Mouse (Mus musculus) olfactory bulb, adult 2 months (tissue): ENCODE data around the gene Krcc1.

ENCODE experiments used
- CTCF ChIP-seq: fragments of 200-500 bp; IDR thresholded peaks from 2 replicates; pipeline ENCODE4 v1.5.1; 2012; ENCODE audit warnings: low read depth, mild to moderate bottlenecking, low read length, moderate library complexity; ENCODE audit not compliant: insufficient read depth
- POLR2A ChIP-seq: fragments of 200-500 bp; IDR thresholded peaks from 2 replicates; pipeline ENCODE4 v1.6.1; 2012; ENCODE audit warnings: mild to moderate bottlenecking, low read depth, low read length, moderate library complexity; ENCODE audit not compliant: insufficient read depth

- TF ChIP-seq CTCF (no peak), POLR2A (no peak)
Observed at GRCm38 (mm10) chr6:71243258-71243657, 28.2 kb upstream of the Krcc1 start.
